Mouse (Mus musculus) left cerebral cortex, adult 6 months (tissue): ENCODE data around the gene Cbfa2t2. TPM values are rescaled to one million over a fixed set of nuclear protein-coding genes. Genes with fewer than 3 reads are reported as not detected.

ENCODE experiments used
- long read RNA-seq, 2 experiments: library from polyadenylated mRNA; unstranded; transcript quantifications; one replicate each; pipeline ENCODE4 v2.0.0; 2019 to 2020
- polyA plus RNA-seq: library from polyadenylated mRNA; unstranded; fragments of <200 nt; fragmentation: Nextera tagmentation; gene quantifications from 2 replicates; pipeline ENCODE4 v1.2.3, GENCODE M21; 2021

Gene Cbfa2t2
- 36.8 and 53.1 TPM in 2 replicates for polyA plus RNA-seq
- long read RNA-seq, experiment 1, full-length matches to known transcripts, result 23 of 65 reads
- long read RNA-seq, experiment 1, partial matches to known transcripts, result 4 of 65 reads
- long read RNA-seq, experiment 1, other reads (novel, unspliced or antisense), result 38 of 65 reads
- long read RNA-seq, experiment 2, full-length matches to known transcripts, result 4 of 54 reads
- long read RNA-seq, experiment 2, partial matches to known transcripts, result 3 of 54 reads
- long read RNA-seq, experiment 2, other reads (novel, unspliced or antisense), result 47 of 54 reads

GRCm38 (mm10) chr2:154436458-154437190 is at the start of gene Cbfa2t2:
Gene Cbfa2t2, plus strand, starts transcription at chr2:154436481.

GRCm38 (mm10) chr2:154407643-154408445 is 28.4 kb upstream of the Cbfa2t2 start, which contains the start of gene Snta1:
Gene Snta1, minus strand, starts transcription at chr2:154408099.

GRCm38 (mm10) chr2:154546711-154547110 is 110.4 kb downstream of the Cbfa2t2 start, which contains the start of gene 1700003F12Rik:
Gene 1700003F12Rik, plus strand, starts transcription at chr2:154547085.

GRCm38 (mm10) chr2:154551476-154551875 is 115.2 kb downstream of the Cbfa2t2 start, which contains the start of gene Actl10:
Gene Actl10, plus strand, starts transcription at chr2:154551776.

GRCm38 (mm10) chr2:154558264-154559039 is 122.2 kb downstream of the Cbfa2t2 start, which contains the start of gene Necab3:
Gene Necab3, minus strand, starts transcription at chr2:154558890.

GRCm38 (mm10) chr2:154569836-154570286 is 133.6 kb downstream of the Cbfa2t2 start, which contains the start of gene E2f1:
Gene E2f1, minus strand, starts transcription at chr2:154569892.

Other genes with a start within 250 kb of the Cbfa2t2 start
- 0.09 and 0.44 TPM in 2 replicates for gene Bpifb1, start 245.7 kb upstream of the Cbfa2t2 start, polyA plus RNA-seq
- gene Bpifb5, start 212.7 kb upstream of the Cbfa2t2 start, polyA plus RNA-seq, result 0.06 TPM in 1 of 2 replicates, not detected in the other
- gene Bpifb9a, start 178.6 kb upstream of the Cbfa2t2 start, polyA plus RNA-seq, result not detected in 2 replicates
- gene Bpifb9b, start 129.3 kb upstream of the Cbfa2t2 start, polyA plus RNA-seq, result not detected in 2 replicates
- 5.6 and 7.2 TPM in 2 replicates for gene Cdk5rap1, start 63.5 kb upstream of the Cbfa2t2 start, polyA plus RNA-seq
- 6.9 and 20.0 TPM in 2 replicates for gene Snta1, start 28.4 kb upstream of the Cbfa2t2 start, polyA plus RNA-seq
- gene 1700003F12Rik, start 110.6 kb downstream of the Cbfa2t2 start, polyA plus RNA-seq, result 1.1 and 1.3 TPM in 2 replicates
- gene Actl10, start 115.3 kb downstream of the Cbfa2t2 start, polyA plus RNA-seq, result not detected in 2 replicates
- gene Necab3, start 122.4 kb downstream of the Cbfa2t2 start, polyA plus RNA-seq, result 98.1 and 105 TPM in 2 replicates
- 6.2 and 11.3 TPM in 2 replicates for gene E2f1, start 133.4 kb downstream of the Cbfa2t2 start, polyA plus RNA-seq
- 19.8 and 23.0 TPM in 2 replicates for gene Pxmp4, start 167.2 kb downstream of the Cbfa2t2 start, polyA plus RNA-seq
- gene Zfp341, start 176.8 kb downstream of the Cbfa2t2 start, polyA plus RNA-seq, result 1.1 and 1.2 TPM in 2 replicates
- 0.28 TPM in 1 of 2 replicates, not detected in the other for gene 4930519P11Rik, start 177.0 kb downstream of the Cbfa2t2 start, polyA plus RNA-seq
- 15.5 and 19.3 TPM in 2 replicates for gene Chmp4b, start 215.2 kb downstream of the Cbfa2t2 start, polyA plus RNA-seq